Mouse (Mus musculus) testis, adult 2 months (tissue): ENCODE measurements around the gene Ptprd. TPM values are rescaled to one million over a fixed set of nuclear protein-coding genes. Genes with fewer than 3 reads are reported as not detected.

Source experiments
- H3K27ac ChIP-seq: fragments of 200-500 bp; 2 replicates; pipeline ENCODE4 v1.5.1; 2012; ENCODE audit warnings: low read depth, low read length; ENCODE audit not compliant: control insufficient read depth, insufficient read depth
- H3K27me3 ChIP-seq: fragments of 200-500 bp; 2 replicates; pipeline ENCODE4 v1.6.1; 2012; ENCODE audit warnings: mild to moderate bottlenecking, low read length, moderate library complexity; ENCODE audit not compliant: control insufficient read depth, insufficient read depth
- H3K36me3 ChIP-seq: fragments of 200-500 bp; 2 replicates; pipeline ENCODE4 v1.6.1; 2012; ENCODE audit warnings: mild to moderate bottlenecking, low read length; ENCODE audit not compliant: control insufficient read depth, insufficient read depth
- H3K4me1 ChIP-seq: fragments of 200-500 bp; 2 replicates; pipeline ENCODE4 v1.6.1; 2012; ENCODE audit warnings: low read length; ENCODE audit not compliant: control insufficient read depth, insufficient read depth
- H3K4me3 ChIP-seq: fragments of 200-500 bp; 2 replicates; pipeline ENCODE4 v1.5.1; 2012; ENCODE audit warnings: low read depth, mild to moderate bottlenecking, low read length, moderate library complexity, mixed read lengths; ENCODE audit not compliant: control insufficient read depth
- CTCF ChIP-seq: fragments of 200-500 bp; IDR thresholded peaks from 2 replicates; pipeline ENCODE4 v1.5.1; 2012; ENCODE audit warnings: low read depth, mild to moderate bottlenecking, inconsistent platforms, low read length, moderate library complexity; ENCODE audit not compliant: control insufficient read depth, insufficient read depth, insufficient replicate concordance
- POLR2A ChIP-seq: fragments of 200-500 bp; IDR thresholded peaks from 2 replicates; pipeline ENCODE4 v1.6.1; 2012; ENCODE audit warnings: low read depth, mild to moderate bottlenecking, inconsistent platforms, low read length, moderate library complexity; ENCODE audit not compliant: control insufficient read depth
- polyA plus RNA-seq: library from polyadenylated mRNA; depleted of rRNA; stranded (reverse); fragments of >200 nt; gene quantifications from 2 replicates; pipeline ENCODE4 v1.2.3, GENCODE M21; 2012

Gene Ptprd
- polyA plus RNA-seq, 1 experiment, result 3.4 TPM

DNA sequence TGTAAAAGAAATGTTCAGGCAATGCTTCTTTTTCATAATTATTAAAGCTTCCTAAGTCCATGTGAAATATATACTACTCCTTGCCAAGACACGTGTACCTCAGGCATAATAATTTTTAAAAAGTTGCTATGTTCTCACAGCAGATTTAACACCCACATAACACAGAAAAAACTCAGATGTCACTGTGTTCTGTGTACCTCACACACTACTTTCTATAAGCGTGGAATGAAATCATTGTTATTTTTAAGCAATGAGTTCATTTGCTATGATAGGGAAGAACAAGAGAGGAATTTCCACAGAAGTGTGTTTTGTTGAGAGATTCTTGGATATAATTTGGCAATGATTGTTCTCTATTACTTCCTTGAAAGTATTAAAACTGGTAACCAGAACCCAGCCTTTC is 562.9 kb downstream of the Ptprd start:
- no peak overlapping the region for H3K4me3 ChIP-seq
- H3K27ac ChIP-seq, result no peak overlapping the region
- TF ChIP-seq POLR2A (no peak), CTCF (no peak)
- no peaks in the 10 kb centered on the region for H3K36me3 ChIP-seq
- H3K27me3 ChIP-seq, result no peaks in the 10 kb centered on the region
- H3K4me1 ChIP-seq, result no peaks in the 10 kb centered on the region

DNA sequence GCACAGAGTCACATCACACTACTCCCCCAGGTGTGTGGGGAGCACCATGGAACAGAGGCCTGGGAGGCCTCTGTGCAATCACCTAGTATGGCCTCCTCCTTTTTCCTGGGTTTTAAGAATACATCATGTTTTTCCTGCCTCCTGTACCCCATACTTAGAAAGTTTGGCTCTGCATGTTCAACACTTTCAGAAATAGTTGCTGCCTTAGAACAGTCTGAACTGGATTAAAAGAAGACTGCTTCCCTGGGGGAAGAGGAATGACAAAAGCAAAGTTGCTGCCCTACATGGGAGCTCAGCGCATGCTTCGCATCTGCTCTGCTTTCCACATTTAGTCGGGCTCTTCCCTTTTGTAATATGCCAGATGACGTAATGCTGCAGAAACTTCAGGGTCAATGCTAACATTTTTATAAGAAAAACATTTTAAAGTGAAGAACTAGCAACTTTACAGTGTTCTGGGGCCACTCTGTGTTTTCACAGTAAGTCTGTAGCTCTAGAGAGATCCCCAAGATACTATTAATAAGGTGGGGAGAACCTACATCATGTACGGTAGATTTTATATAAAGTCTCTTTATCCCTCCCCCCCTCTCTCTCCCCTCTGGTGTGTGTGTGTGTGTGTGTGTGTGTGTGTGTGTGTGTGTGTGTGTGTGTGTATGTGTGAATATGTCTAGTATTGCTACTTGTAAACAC is 564.2 kb downstream of the Ptprd start:
- Histone ChIP-seq H3K36me3 (no peaks in the 10 kb centered on the region), H3K27me3 (no peaks in the 10 kb centered on the region), H3K27ac (no peak overlapping the region), H3K4me3 (no peak overlapping the region), H3K4me1 (no peaks in the 10 kb centered on the region)
- TF ChIP-seq POLR2A, result no peak
- TF ChIP-seq CTCF, result no peak

DNA sequence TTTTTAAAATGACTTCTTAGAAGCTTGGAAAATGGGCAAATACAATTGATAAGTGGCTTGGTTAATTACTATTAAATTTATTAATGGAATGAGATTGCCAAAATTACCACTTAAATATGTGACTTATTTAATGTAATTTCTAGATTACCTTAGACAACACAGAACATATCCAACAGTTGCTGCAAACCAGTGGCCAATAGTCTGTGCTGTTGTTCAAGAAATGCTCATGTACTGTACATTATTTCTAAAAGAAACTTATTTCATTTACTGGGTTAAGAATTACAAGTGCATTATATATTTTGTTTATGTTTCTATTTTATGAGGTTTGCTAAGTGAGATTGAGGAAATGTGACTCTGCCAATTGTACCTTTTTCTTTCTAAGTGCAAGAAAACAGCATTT is 567.3 kb downstream of the Ptprd start:
- Histone ChIP-seq H3K36me3 (no peaks in the 10 kb centered on the region), H3K4me3 (no peak overlapping the region), H3K4me1 (no peaks in the 10 kb centered on the region), H3K27ac (no peak overlapping the region), H3K27me3 (no peaks in the 10 kb centered on the region)
- TF ChIP-seq CTCF (no peak), POLR2A (no peak)

DNA sequence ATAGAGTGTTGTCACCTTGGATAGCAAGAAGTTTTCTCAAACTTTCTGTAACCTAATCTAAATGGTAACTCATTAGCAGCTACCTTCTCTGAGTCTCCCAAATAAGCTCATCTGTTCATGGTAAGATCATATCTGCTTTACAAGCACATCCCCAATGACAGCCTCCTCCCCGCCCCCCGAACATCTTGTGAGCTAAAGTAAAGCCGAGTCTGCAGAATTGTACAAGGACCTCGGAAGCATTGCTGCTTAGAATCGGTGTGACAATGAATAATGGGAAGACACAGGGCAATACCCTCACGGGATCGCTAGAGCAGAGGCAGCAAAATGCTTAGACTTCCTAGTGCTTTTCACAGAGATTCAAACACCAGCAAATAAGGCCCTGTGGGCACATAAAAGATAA is 571.7 kb downstream of the Ptprd start:
- no peak overlapping the region for H3K4me3 ChIP-seq
- no peaks in the 10 kb centered on the region for H3K4me1 ChIP-seq
- H3K27me3 ChIP-seq, result no peaks in the 10 kb centered on the region
- no peaks in the 10 kb centered on the region for H3K36me3 ChIP-seq
- no peak overlapping the region for H3K27ac ChIP-seq
- TF ChIP-seq CTCF (no peak), POLR2A (no peak)

DNA sequence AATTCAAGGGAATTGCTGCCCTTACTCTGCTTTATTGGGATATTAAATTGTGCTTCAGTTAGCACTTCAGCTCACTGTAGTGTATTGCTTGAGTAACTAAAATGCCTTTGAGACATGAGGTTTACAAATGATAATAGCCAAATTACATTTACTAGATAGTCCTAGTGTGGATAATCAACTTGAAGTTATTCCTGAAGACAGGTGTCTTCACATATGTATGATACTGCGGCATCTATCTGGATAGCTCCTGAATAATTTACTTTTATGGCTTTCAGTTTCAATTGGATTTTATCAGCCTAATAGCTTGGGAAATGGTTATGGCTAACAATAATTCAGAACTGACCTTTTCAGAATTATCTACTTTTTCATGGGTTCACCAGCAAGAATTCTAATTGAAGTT is 598.6 kb downstream of the Ptprd start:
- TF ChIP-seq CTCF (no peak), POLR2A (no peak)
- no peak overlapping the region for H3K4me3 ChIP-seq
- no peak overlapping the region for H3K27ac ChIP-seq
- no peaks in the 10 kb centered on the region for H3K27me3 ChIP-seq
- no peaks in the 10 kb centered on the region for H3K4me1 ChIP-seq
- H3K36me3 ChIP-seq, result no peaks in the 10 kb centered on the region

DNA sequence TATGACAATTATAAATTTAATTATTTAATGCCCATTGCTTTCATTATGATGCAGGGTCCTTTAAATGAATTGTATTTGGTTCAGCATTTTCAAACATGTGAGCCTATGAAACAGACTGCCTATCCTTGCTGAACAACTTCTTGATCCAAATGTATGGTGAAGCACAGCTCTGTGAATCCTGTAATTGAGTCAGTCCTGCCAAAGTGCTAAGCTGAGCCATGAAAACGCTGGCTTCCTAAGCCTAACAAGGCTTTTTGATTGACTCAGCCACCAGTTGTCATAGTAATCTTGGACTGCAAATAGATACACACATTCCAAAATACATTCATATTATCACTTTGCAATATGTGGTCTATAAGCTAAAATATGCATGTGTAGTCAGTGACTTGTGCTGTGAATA is 625.1 kb downstream of the Ptprd start:
- H3K4me1 ChIP-seq, result no peaks in the 10 kb centered on the region
- no peak overlapping the region for H3K27ac ChIP-seq
- H3K4me3 ChIP-seq, result no peak overlapping the region
- no peaks in the 10 kb centered on the region for H3K36me3 ChIP-seq
- no peaks in the 10 kb centered on the region for H3K27me3 ChIP-seq
- TF ChIP-seq CTCF, result no peak
- no peak for TF ChIP-seq POLR2A

DNA sequence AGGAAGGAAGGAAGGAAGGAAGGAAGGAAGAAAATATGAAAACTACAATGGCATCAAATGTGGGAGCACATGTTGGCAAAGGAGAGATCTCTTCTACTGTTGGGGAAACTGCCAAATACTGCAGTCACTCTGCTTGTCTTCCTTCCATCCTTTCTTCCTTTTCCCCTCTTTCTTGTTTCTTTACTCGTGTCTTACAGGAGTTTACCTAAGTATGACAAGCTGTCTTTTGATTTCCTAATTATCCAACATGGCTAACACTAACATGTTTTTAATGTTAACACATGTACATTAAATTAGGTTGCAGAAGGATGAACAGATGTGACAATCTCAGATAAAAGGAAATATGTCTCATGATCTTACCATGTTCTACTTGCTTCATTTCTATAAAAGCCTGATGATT is 625.5 kb downstream of the Ptprd start:
- no peak overlapping the region for H3K4me3 ChIP-seq
- H3K27me3 ChIP-seq, result no peaks in the 10 kb centered on the region
- H3K27ac ChIP-seq, result no peak overlapping the region
- H3K36me3 ChIP-seq, result no peaks in the 10 kb centered on the region
- TF ChIP-seq POLR2A (no peak), CTCF (no peak)
- no peaks in the 10 kb centered on the region for H3K4me1 ChIP-seq
